In genomic region chr2:158396369-158396768, GRCm38 (mm10) we compare ENCODE assay signal across 23 mouse cellular contexts. TPM values are rescaled to one million over a fixed set of nuclear protein-coding genes. Genes with fewer than 3 reads are reported as not detected.
"Had no signal": no experiment of that assay in that cellular context is flagged by ENCODE, and none has a peak within 500 bp of the region (broad histone marks: within the 10 kb centered on the region; RNA-seq: fewer than 3 reads in every experiment).

No protein-coding gene starts in this region.

- H3K9me3 ChIP-seq: heart, embryonic 10.5 days; heart, embryonic 12.5 days; hindbrain, embryonic 13.5 days; hindbrain, embryonic 15.5 days; kidney, embryonic 15.5 days; limb, embryonic 10.5 days; limb, embryonic 12.5 days had no signal

- H3K27me3 ChIP-seq: heart, embryonic 12.5 days; hindbrain, embryonic 13.5 days; hindbrain, embryonic 15.5 days; kidney, embryonic 15.5 days; limb, embryonic 12.5 days had no signal

- H3K9ac ChIP-seq: forebrain, postnatal 0 days; heart, embryonic 12.5 days; hindbrain, embryonic 13.5 days; hindbrain, embryonic 15.5 days; kidney, embryonic 15.5 days; limb, embryonic 12.5 days had no signal

- ATAC-seq: forebrain, postnatal 0 days; hindbrain, postnatal 0 days had no signal

- H3K27ac ChIP-seq: heart, embryonic 10.5 days; hindbrain, embryonic 13.5 days; hindbrain, embryonic 15.5 days; hindbrain, postnatal 0 days; kidney, embryonic 15.5 days; kidney, postnatal 0 days; layer of hippocampus, adult 2 months; left cerebral cortex, adult 2 months; limb, embryonic 10.5 days; limb, embryonic 12.5 days had no signal

- H3K4me3 ChIP-seq: heart, embryonic 10.5 days; heart, embryonic 12.5 days; hindbrain, embryonic 13.5 days; hindbrain, embryonic 15.5 days; kidney, embryonic 15.5 days; layer of hippocampus, adult 2 months; left cerebral cortex, adult 2 months; limb, embryonic 10.5 days; limb, embryonic 12.5 days had no signal

- DNase-seq: forebrain, postnatal 0 days; gastrocnemius, postnatal 14 days; gastrocnemius, postnatal 36 days; heart, adult 18-20 months; heart, postnatal 10 days; heart, postnatal 36 days; kidney, adult 11 months; kidney, adult 2 months; kidney, adult 9 months; kidney, postnatal 14 days; kidney, postnatal 4 days had no signal

- H3K36me3 ChIP-seq: heart, embryonic 10.5 days; heart, embryonic 12.5 days; hindbrain, embryonic 13.5 days; hindbrain, embryonic 15.5 days; kidney, embryonic 15.5 days; limb, embryonic 10.5 days; limb, embryonic 12.5 days had no signal

- H3K4me1 ChIP-seq: heart, embryonic 10.5 days; heart, embryonic 12.5 days; hindbrain, embryonic 13.5 days; hindbrain, embryonic 15.5 days; kidney, embryonic 15.5 days; limb, embryonic 10.5 days; limb, embryonic 12.5 days had no signal

- H3K4me2 ChIP-seq: heart, embryonic 12.5 days; hindbrain, embryonic 13.5 days; hindbrain, embryonic 15.5 days; kidney, embryonic 15.5 days; limb, embryonic 12.5 days had no signal

RNA-seq across cellular contexts. Expression of gene Snhg11, which starts 20.9 kb away (rescaled TPM):
- total RNA-seq: heart, postnatal 36 days; hematopoietic stem cell, adult 5-6 weeks had no signal
